Mouse (Mus musculus): ENCODE results near the gene Epc2.

GRCm38 (mm10) chr2:49450931-49451636 is at the start of gene Epc2:
- peak; percentile 13 for TF ChIP-seq POLR2A (IDR thresholded peaks at IDR 0.05; ENCODE audit: insufficient read depth, low read depth, low read length)
- no peak for TF ChIP-seq CTCF (IDR thresholded peaks at IDR 0.05; ENCODE audit: insufficient read depth, low read depth, low read length)
